Mouse (Mus musculus) cortical plate, adult 2 months (tissue): Measurements from ENCODE around the gene Gmnn.

Experiments
- CTCF ChIP-seq: fragments of 200-500 bp; IDR thresholded peaks from 2 replicates; pipeline ENCODE4 v1.5.1; 2011; ENCODE audit warnings: mild to moderate bottlenecking, control low read depth, low read length; ENCODE audit not compliant: insufficient read depth; ENCODE audit errors: extremely low read depth
- POLR2A ChIP-seq: fragments of 200-500 bp; IDR thresholded peaks from 2 replicates; pipeline ENCODE4 v1.6.1; 2011; ENCODE audit warnings: mild to moderate bottlenecking, low read length, control low read depth; ENCODE audit not compliant: insufficient read depth; ENCODE audit errors: extremely low read depth

DNA sequence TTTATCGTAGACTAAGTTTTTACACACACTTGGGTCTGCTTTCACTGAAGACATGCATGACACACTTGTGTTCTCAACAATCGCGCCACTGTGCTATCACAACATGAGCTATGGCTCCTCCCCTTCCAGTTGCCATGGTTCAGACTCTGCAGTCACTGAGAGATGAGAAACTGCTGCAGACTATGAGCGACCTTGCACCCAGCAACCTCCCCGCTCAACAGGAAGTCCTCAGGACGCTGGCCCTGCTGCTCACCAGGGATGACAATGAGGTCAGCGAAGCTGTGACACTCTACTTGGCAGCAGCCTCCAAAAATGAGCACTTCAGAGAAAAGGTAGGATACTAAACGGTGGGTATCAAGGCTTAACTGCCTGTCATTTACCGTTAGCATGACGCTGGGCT is 40.2 kb downstream of the Gmnn start:
- TF ChIP-seq CTCF (no peak), POLR2A (no peak)
